Mouse (Mus musculus): ENCODE measurements around the gene Aaas. TPM values are rescaled to one million over a fixed set of nuclear protein-coding genes. Genes with fewer than 3 reads are reported as not detected.

Gene Aaas
- total RNA-seq (2023), result 10 to 100 TPM; 39.7 to 48.7 TPM

DNA sequence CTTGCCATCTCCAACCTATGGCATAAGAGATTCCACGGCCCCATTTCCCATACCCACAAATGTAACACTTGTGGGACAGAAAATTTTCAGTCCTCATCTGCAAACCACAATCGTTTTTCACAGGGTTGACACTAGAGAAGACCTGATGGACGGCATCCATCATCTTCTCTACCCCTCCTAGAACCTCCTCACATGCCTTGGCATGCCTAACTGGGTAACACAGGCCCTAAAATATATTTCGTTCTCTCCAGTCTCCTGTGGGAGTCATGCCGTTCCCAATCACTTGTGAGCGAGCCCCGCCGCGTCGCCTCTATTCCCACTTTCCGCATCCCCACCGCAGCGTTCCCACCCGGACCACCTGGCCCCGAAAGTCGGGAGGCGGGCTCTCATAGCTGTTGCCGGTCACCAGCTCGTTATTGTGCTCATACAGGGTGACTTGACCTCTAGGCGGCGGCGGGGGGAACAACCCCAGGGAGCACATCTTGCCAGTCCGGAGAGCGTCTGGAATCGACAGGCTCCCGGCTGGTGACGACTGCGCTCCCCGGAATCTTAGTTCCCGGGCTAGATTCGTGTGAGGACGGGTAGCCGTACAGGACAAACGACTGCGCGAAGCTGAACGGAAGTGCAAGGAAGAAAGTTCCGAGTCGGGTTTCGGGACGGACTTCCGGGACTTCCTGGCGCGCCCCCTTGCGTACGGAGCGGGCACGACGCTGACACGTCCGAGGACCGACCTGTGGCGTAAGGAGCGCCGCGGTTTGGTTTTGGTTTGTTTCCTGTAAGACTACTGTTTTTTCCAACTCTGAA is at the start of gene Aaas:
TSS of gene Aaas (minus strand) at position 634 of the 804 bp plus-strand sequence.

DNA sequence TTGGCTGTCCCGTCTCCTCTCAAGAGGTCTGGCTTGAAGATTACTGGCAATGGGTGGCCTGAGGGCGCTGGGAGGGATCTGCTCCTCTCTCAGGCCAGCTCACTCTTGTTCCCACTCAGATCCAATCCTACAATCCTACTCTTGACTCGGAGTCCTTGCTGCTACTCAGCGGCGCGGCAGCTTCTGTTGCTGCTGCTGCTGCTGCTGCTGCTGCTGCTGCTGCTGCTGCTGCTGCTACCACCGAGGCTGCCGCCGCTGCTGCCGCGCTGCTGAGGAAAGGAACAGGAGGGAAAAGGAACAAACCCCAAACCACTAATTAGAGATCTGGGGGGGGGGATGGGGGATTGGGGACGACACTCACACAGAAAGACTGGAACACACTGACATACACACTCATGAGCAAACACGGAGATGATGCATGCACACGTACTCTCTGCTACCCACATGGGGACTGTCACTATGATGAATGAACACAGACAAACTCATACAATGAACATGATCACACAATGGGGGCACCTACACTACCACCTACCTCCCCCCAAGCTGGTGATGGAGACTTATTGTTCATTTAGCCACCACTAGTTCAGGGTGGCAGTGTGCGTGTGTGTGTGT is 16.3 kb upstream of the Aaas start, which contains the start of gene Sp7:
TSS of gene Sp7 (minus strand) at position 450 of the 612 bp plus-strand sequence.

DNA sequence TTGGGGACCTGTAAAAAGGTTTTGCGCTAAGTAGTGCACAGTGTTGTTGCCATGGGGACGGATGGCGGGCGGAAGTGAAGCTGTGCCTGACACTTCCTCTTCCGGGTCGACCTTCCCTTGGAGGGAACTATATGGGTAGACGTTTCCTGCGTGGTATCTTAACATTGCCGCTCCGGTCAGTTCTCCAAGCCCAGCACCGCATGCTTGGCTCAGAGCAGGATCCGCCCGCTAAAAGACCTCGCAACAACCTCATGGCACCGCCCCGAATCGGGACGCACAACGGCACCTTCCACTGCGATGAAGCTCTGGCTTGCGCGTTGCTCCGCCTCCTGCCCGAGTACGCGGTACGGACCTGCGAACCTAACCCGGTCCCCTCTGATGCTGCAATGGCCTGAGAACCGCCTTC is 19.0 kb downstream of the Aaas start, which contains the start of gene Myg1:
TSS of gene Myg1 (plus strand) at position 100 of the 406 bp plus-strand sequence.

DNA sequence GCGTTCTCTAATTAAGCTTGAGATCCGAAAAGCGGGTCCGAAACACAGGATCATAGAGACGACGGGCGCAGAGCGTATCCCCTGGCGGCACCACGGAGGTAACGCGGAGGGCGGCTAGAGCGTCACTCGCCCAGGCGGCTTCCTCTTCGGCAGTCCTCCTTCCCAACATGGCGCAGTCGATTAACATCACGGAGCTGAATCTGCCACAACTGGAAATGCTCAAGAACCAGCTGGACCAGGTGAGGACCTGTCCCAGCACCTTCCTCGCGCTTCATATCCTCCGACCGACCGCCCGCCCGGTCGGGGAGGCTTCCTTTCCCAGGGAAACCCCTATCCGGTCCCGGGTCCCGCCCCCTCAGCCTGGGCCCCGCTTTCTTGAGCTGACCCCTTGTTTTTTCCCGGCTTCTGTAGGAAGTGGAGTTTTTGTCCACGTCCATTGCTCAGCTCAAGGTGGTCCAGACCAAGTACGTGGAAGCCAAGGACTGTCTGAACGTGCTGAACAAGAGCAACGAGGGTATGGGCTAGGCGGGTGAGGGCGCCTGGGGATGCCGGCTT is 24.5 kb downstream of the Aaas start, which contains the start of gene Pfdn5:
TSS of gene Pfdn5 (plus strand) at position 95 of the 555 bp plus-strand sequence.

DNA sequence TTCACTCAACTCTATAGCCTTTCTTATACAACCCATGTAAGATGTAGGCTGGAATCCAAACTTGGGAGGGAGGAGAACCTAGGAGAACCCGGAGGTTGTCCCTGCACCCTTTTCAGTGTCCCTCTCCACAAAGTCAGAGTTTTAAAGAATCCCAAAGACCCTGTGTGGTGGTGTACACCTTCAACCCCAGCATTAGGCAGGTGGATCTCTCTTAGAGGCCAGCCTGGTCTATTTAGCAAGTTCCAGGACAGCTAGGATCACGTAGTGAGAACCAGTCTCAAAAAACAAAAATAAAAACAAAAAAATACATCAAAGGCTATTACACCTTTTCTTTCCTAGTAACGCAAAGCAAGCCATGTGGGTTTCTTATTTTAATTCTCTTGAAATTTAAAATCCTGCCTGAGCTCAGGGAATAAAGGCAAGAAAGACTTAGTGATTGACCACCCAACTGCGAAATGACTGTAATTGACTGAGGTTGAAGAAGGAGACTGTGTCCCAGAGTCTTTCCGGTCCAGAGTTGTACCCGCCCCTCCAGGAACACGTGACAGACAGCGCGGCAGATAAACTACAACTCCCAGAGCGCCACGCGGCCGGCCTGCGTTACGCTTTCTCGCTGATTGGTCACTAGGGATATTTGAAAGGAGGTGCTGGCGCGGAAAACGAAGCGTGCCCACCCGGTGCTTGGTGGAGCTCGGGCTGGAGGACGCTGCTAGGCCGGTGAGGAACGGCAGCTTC is 54.8 kb downstream of the Aaas start, which contains the start of gene Espl1:
TSS of gene Espl1 (plus strand) at position 634 of the 735 bp plus-strand sequence.

Other genes with a start within 250 kb of the Aaas start
- 10 to 100 TPM; 38.3 to 44.1 TPM for gene Spryd3, start 214.5 kb downstream of the Aaas start, total RNA-seq (2023)
- gene Igfbp6, start 206.4 kb downstream of the Aaas start, total RNA-seq (2023), result not detected
- 1 to 10 TPM; 4.5 to 5.7 TPM for gene Soat2, start 200.2 kb downstream of the Aaas start, total RNA-seq (2023)
- gene Zfp740, start 147.5 kb downstream of the Aaas start, total RNA-seq (2023), result 100 to 1,000 TPM; 112 to 129 TPM
- gene Csad, start 146.0 kb downstream of the Aaas start, total RNA-seq (2023), result 10 to 100 TPM; 17.9 to 23.6 TPM
- 100 to 1,000 TPM; 699 to 803 TPM for gene Itgb7, start 118.8 kb downstream of the Aaas start, total RNA-seq (2023)
- gene Rarg, start 93.3 kb downstream of the Aaas start, total RNA-seq (2023), result 10 to 100 TPM; 44.9 to 62.2 TPM
- not detected for gene Gm9918, start 80.2 kb downstream of the Aaas start, total RNA-seq (2023)
- gene Mfsd5, start 71.3 kb downstream of the Aaas start, total RNA-seq (2023), result 10 to 100 TPM; 35.3 to 39.6 TPM
- gene Espl1, start 54.5 kb downstream of the Aaas start, total RNA-seq (2023), result 1 to 10 TPM; 5.4 to 6.7 TPM
- gene Pfdn5, start 24.7 kb downstream of the Aaas start, total RNA-seq (2023), result 100 to 1,000 TPM; 523 to 527 TPM
- 10 to 100 TPM; 65.7 to 81.3 TPM for gene Myg1, start 19.1 kb downstream of the Aaas start, total RNA-seq (2023)
- not detected for gene Sp7, start 16.4 kb upstream of the Aaas start, total RNA-seq (2023)
- gene Sp1, start 55.4 kb upstream of the Aaas start, total RNA-seq (2023), result 100 to 1,000 TPM; 143 to 147 TPM
- gene Amhr2, start 94.6 kb upstream of the Aaas start, total RNA-seq (2023), result 1 to 10 TPM in 1 of 2 experiments, under 1 TPM in 1; 0.84 to 8.0 TPM
- 10 to 100 TPM; 53.6 to 64.7 TPM for gene Prr13, start 108.3 kb upstream of the Aaas start, total RNA-seq (2023)
- gene Pcbp2, start 119.8 kb upstream of the Aaas start, total RNA-seq (2023), result 100 to 1,000 TPM; 782 to 825 TPM
- 10 to 100 TPM; 16.4 to 31.6 TPM for gene Gm10337, start 153.0 kb upstream of the Aaas start, total RNA-seq (2023)
- gene Map3k12, start 166.3 kb upstream of the Aaas start, total RNA-seq (2023), result 1 to 10 TPM; 4.7 to 4.8 TPM
- gene Tarbp2, start 167.4 kb upstream of the Aaas start, total RNA-seq (2023), result 10 to 100 TPM; 58.8 to 62.3 TPM
- 10 to 100 TPM; 17.6 to 18.6 TPM for gene Npff, start 174.2 kb upstream of the Aaas start, total RNA-seq (2023)